Mouse (Mus musculus): ENCODE data around the gene Sgcg.

DNA sequence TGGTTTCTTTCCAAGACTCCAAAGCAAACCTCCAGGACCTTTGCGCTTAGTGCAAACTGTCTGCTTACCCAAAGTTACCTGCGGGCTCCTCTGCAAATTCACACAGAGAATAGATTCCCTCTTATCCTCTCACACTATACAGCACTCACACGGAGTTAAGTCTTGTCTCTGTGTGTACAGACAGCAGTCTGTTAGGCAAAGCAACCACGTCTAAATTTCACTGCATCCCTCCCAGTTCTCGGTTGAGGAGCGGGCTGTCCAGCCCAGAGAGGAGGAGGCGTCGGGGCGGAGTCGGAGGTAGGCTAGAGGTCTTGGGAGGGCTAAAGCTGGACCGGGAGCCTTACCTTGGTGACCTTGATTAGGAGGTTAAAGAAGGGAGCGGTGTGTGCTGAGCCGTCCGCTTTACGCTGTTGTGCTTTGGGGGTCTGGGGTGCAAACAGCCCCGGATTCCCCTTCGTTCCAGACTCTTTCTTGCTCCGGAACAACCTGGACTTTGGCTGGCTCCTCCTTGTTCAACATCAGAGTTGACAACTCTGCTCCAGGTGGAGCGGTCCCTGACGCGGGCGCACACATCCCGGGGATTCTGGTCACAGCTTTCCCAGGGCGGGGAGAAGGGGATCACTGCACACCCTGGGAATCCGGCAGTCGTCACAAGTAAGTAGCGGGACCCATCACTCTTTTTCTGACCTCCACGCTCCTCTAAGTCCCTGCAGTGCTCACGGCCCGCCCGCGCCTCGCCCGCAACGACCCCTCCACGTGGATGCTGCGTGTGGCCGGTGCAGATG is 16.3 kb upstream of the Sgcg start:
- no peak for TF ChIP-seq POLR2A (IDR thresholded peaks at IDR 0.05; ENCODE audit: borderline replicate concordance, control insufficient read depth, low read depth, low read length)
- TF ChIP-seq CTCF (IDR thresholded peaks at IDR 0.05; ENCODE audit: control insufficient read depth, insufficient read depth, low read length), result no peak

Measured in bone marrow, adult 2 months (tissue).